Mouse (Mus musculus): ENCODE measurements around the gene BC025920. TPM values are rescaled to one million over a fixed set of nuclear protein-coding genes. Genes with fewer than 3 reads are reported as not detected.
"Not testable (repeated sequence)": the region's sequence is repeated elsewhere in the genome, so short reads cannot be mapped to it uniquely, and the experiment has no call there.

BC025920 gene
- polyA plus RNA-seq, 1 experiment from 2014 or later, result 1.1 TPM

DNA sequence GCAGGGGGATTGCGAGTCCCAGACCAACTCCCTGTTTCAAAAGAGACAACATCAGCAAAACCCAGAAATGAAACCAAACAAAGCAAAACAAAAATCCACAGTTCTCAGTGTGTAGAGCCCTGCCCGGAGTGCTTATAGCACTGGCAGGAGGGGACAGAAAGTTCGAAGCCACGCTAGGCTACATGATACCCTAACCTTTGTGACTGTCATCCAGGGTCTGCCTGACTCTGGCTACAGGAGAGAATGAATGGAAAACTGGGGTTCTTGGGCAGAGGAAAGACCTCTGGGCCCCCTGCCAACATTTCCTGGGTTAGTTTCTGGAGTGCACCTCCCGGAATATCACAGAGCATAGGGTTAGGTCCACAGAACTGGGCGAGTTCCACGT lies 21.8 kb downstream of the BC025920 start:
- peak overlapping the region; percentile 87 for H3K4me3 ChIP-seq (replicated peaks; ENCODE audit: low read length)
- peak overlapping the region; percentile 92 for H3K27ac ChIP-seq
- H3K9me3 ChIP-seq (ENCODE audit: control insufficient read depth, low read length), result no peaks in the 10 kb centered on the region
- WGBS, result 69% methylated on average over 7 of the region's 7 CpGs
- peak overlapping the region; percentile 88 for H3K9ac ChIP-seq
- H3K4me1 ChIP-seq (replicated peaks; ENCODE audit: control insufficient read depth, insufficient read depth, low read length), result peaks cover 17% of the 10 kb centered on the region
- peak overlapping the region; percentile 93 for H3K4me2 ChIP-seq (replicated peaks)
- ATAC-seq (ENCODE audit: low FRiP score), result peak; percentile 22; the same call in 1 of the 2 replicates
- no peak for DNase-seq (ENCODE audit: low spot score)
- no peaks in the 10 kb centered on the region for H3K27me3 ChIP-seq (ENCODE audit: control insufficient read depth, insufficient read depth, low read length)
- peaks cover 32% of the 10 kb centered on the region for H3K36me3 ChIP-seq (replicated peaks; ENCODE audit: control insufficient read depth, insufficient read depth)

DNA sequence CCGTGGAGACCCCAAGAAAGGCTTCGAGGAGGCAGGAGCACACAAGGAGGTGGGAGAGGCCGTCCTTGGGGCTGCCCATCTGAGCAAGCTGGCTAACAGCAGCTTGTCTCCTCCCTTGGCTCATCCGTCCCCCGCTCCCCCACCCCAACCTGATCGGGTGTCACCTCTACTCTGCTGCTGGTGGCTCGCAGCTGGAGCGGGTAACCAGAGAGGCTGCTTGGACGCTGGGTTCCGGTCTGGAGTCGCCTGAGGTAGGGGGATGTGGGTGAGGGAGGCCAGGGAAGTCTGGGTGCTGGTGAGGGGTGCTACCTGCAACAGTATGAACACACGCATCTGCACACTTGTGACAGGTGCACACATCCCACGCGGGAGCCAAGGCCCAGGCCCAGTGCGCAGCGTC lies 22.3 kb downstream of the BC025920 start, which contains the start of gene Ankrd24:
Ankrd24 (plus strand) TSS at position 151 of the 400 bp plus-strand sequence.
- Histone ChIP-seq H3K4me3 (replicated peaks; ENCODE audit: low read length) (peak within 1 kb of the TSS; percentile 87), H3K4me2 (replicated peaks) (peak within 1 kb of the TSS; percentile 93), H3K27me3 (ENCODE audit: control insufficient read depth, insufficient read depth, low read length) (no peaks in the 10 kb centered on the region), H3K9me3 (ENCODE audit: control insufficient read depth, low read length) (no peaks in the 10 kb centered on the region), H3K9ac (peak within 1 kb of the TSS; percentile 88), H3K36me3 (replicated peaks; ENCODE audit: control insufficient read depth, insufficient read depth) (peaks cover 29% of the 10 kb centered on the region), H3K27ac (peak within 1 kb of the TSS; percentile 92), H3K4me1 (replicated peaks; ENCODE audit: control insufficient read depth, insufficient read depth, low read length) (peaks cover 17% of the 10 kb centered on the region)
- 85% methylated on average over 16 of the region's 16 CpGs for WGBS
- ATAC-seq (ENCODE audit: low FRiP score) (no peak), DNase-seq (ENCODE audit: low spot score) (no peak)

- Histone ChIP-seq H3K4me3 (replicated peaks; ENCODE audit: low read length) (peak overlapping the region; percentile 39), H3K27ac (peak overlapping the region; percentile 61; the same call in 1 of the 2 replicates), H3K4me2 (replicated peaks) (peak overlapping the region; percentile 73), H3K4me1 (replicated peaks; ENCODE audit: control insufficient read depth, insufficient read depth, low read length) (peaks cover 7% of the 10 kb centered on the region; the same call in 1 of the 2 replicates), H3K9ac (peak overlapping the region; percentile 57), H3K9me3 (ENCODE audit: control insufficient read depth, low read length) (no peaks in the 10 kb centered on the region), H3K27me3 (ENCODE audit: control insufficient read depth, insufficient read depth, low read length) (no peaks in the 10 kb centered on the region), H3K36me3 (replicated peaks; ENCODE audit: control insufficient read depth, insufficient read depth) (no peaks in the 10 kb centered on the region)
- ATAC-seq (ENCODE audit: low FRiP score) (peak; percentile 88), DNase-seq (ENCODE audit: low spot score) (peak; percentile 80)
- WGBS, result 4% methylated on average over 37 of the region's 37 CpGs
Measured at GRCm38 (mm10) chr10:81633253-81634099, 27.4 kb downstream of the BC025920 start.

DNA sequence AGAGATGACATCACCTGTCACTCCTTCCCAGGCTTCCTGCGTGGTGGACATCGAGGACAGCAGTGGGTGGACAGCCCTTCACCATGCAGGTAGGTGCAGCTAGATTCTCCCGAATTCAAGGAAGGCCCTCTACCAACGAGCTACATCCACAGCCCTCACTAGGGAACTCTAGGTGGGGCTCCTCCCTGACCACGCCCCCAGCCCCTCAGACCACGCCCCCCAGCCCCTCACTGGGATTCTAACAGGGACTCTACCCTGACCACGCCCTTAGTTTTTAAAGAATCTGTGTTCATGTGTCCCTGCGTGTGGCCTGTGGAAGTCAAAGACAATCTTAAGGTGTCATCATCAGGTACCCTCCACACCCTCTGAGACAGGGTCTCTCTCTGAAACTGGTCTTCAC lies 30.3 kb downstream of the BC025920 start:
- Histone ChIP-seq H3K27ac (no peak overlapping the region), H3K27me3 (ENCODE audit: control insufficient read depth, insufficient read depth, low read length) (no peaks in the 10 kb centered on the region), H3K9ac (no peak overlapping the region), H3K36me3 (replicated peaks; ENCODE audit: control insufficient read depth, insufficient read depth) (no peaks in the 10 kb centered on the region), H3K4me2 (replicated peaks) (no peak overlapping the region), H3K9me3 (ENCODE audit: control insufficient read depth, low read length) (no peaks in the 10 kb centered on the region), H3K4me1 (replicated peaks; ENCODE audit: control insufficient read depth, insufficient read depth, low read length) (peaks cover 11% of the 10 kb centered on the region; the same call in 1 of the 2 replicates), H3K4me3 (replicated peaks; ENCODE audit: low read length) (no peak overlapping the region)
- ATAC-seq (ENCODE audit: low FRiP score) (no peak), DNase-seq (ENCODE audit: low spot score) (no peak)
- 23% methylated on average over 8 of the region's 8 CpGs for WGBS

DNA sequence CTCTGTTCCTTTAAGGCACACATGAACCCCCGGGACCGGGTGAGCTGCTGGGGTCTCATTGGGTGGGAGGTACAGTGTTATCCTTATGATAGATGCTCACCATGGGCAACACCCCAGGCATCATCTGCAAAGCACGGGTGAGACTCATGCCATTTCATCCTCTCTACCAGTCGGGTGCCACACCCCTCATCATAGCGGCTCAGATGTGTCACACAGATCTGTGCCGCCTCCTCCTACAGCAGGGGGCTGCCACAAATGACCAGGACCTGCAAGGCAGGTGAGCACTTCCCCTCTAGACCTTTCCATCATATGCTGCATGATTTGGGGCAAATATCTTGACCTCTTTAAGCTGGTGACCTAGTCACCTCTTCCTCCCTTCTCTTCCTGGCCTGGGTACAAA lies 32.0 kb downstream of the BC025920 start:
- no peak overlapping the region for H3K9ac ChIP-seq
- WGBS, result 82% methylated on average over 6 of the region's 6 CpGs
- no peak overlapping the region for H3K4me2 ChIP-seq (replicated peaks)
- ATAC-seq (ENCODE audit: low FRiP score) (no peak), DNase-seq (ENCODE audit: low spot score) (no peak)
- H3K36me3 ChIP-seq (replicated peaks; ENCODE audit: control insufficient read depth, insufficient read depth), result no peaks in the 10 kb centered on the region
- no peaks in the 10 kb centered on the region for H3K27me3 ChIP-seq (ENCODE audit: control insufficient read depth, insufficient read depth, low read length)
- no peak overlapping the region for H3K27ac ChIP-seq
- H3K4me3 ChIP-seq (replicated peaks; ENCODE audit: low read length), result no peak overlapping the region
- H3K9me3 ChIP-seq (ENCODE audit: control insufficient read depth, low read length), result no peaks in the 10 kb centered on the region
- peaks cover 28% of the 10 kb centered on the region for H3K4me1 ChIP-seq (replicated peaks; ENCODE audit: control insufficient read depth, insufficient read depth, low read length)

DNA sequence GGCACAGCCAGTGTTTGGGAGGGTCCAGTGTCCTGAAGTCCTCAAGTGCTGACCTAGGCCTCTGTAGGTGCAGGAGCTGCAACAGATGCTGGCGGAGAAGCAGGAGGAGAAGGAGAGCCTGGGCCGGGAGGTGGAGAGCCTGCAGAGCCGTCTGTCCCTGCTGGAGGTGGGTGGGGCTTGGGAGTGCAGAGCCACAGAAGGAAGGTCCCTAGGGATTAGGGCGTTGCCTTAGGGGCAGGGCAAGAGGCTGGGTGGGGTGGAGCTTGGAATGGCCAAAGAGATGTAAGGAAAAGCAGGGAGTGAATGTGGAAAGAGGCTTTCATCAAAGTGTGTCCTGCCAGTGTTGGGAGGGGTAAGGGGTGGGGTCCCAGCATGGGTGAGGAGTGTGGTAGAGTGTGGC lies 34.8 kb downstream of the BC025920 start:
- not testable (repeated sequence) for H3K27ac ChIP-seq; H3K9me3 ChIP-seq (ENCODE audit: control insufficient read depth, low read length); H3K9ac ChIP-seq; H3K4me2 ChIP-seq (replicated peaks); H3K4me3 ChIP-seq (replicated peaks; ENCODE audit: low read length); DNase-seq (ENCODE audit: low spot score); H3K27me3 ChIP-seq (ENCODE audit: control insufficient read depth, insufficient read depth, low read length); H3K36me3 ChIP-seq (replicated peaks; ENCODE audit: control insufficient read depth, insufficient read depth); ATAC-seq (ENCODE audit: low FRiP score)
- H3K4me1 ChIP-seq (replicated peaks; ENCODE audit: control insufficient read depth, insufficient read depth, low read length), result peaks cover 25% of the 10 kb centered on the region
- WGBS, result 49% methylated on average over 4 of the region's 4 CpGs

- H3K4me3 ChIP-seq (replicated peaks; ENCODE audit: low read length), result no peak overlapping the region
- no peak for ATAC-seq (ENCODE audit: low FRiP score)
- H3K36me3 ChIP-seq (replicated peaks; ENCODE audit: control insufficient read depth, insufficient read depth), result no peaks in the 10 kb centered on the region
- 0 out of 2 replicates have a peak overlapping the region, but pooled peaks have one; percentile 97 for H3K9ac ChIP-seq
- H3K4me1 ChIP-seq (replicated peaks; ENCODE audit: control insufficient read depth, insufficient read depth, low read length), result peaks cover 25% of the 10 kb centered on the region
- peak overlapping the region; percentile 98 for H3K4me2 ChIP-seq (replicated peaks)
- H3K9me3 ChIP-seq (ENCODE audit: control insufficient read depth, low read length), result no peaks in the 10 kb centered on the region
- no peaks in the 10 kb centered on the region for H3K27me3 ChIP-seq (ENCODE audit: control insufficient read depth, insufficient read depth, low read length)
- H3K27ac ChIP-seq, result no peak overlapping the region
- 90% methylated on average over 2 of the region's 2 CpGs for WGBS
- DNase-seq (ENCODE audit: low spot score), result no peak
Measured at GRCm38 (mm10) chr10:81641566-81641965, 35.5 kb downstream of the BC025920 start.

DNA sequence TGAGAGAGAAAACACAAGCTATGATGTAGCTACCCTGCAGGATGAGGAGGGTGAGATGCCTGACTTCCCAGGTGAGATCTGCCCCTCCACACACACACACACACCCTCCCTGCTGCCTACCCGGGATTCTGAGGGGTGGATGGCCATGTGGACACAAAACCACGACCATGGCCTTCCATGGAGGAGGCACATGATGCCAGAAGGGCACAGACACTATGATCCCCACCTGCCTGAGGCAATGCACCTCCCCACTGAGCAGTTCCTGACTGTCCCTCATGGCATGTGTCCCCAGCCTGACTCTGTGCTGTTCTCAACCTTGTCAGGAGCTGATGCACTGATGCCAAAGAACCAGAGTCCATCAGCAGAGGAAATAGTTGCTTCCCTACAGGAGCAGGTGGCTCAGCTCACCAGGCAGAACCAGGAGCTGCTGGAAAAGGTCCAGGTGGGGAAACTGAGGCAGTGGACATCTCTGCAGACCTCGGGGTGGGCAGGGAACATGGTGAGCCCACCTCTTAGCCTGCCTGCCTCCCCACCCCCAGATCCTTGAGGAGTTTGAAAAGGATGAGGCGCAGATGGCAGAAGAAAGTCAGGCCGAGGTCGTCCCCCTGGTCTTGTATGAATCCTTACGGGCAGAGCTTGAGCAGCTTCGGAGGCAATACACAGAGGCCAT lies 36.0 kb downstream of the BC025920 start:
- Histone ChIP-seq H3K27me3 (ENCODE audit: control insufficient read depth, insufficient read depth, low read length) (no peaks in the 10 kb centered on the region), H3K4me1 (replicated peaks; ENCODE audit: control insufficient read depth, insufficient read depth, low read length) (peaks cover 25% of the 10 kb centered on the region), H3K9ac (peak overlapping the region; percentile 97), H3K27ac (no peak overlapping the region), H3K36me3 (replicated peaks; ENCODE audit: control insufficient read depth, insufficient read depth) (no peaks in the 10 kb centered on the region), H3K4me2 (replicated peaks) (peak overlapping the region; percentile 98), H3K4me3 (replicated peaks; ENCODE audit: low read length) (peak overlapping the region; percentile 79), H3K9me3 (ENCODE audit: control insufficient read depth, low read length) (no peaks in the 10 kb centered on the region)
- no peak for DNase-seq (ENCODE audit: low spot score)
- 79% methylated on average over 8 of the region's 8 CpGs for WGBS
- no peak for ATAC-seq (ENCODE audit: low FRiP score)

All from hindbrain, embryonic 14.5 days (tissue).